Mouse (Mus musculus): ENCODE results near the gene Cldn17.

Cldn17 gene

DNA sequence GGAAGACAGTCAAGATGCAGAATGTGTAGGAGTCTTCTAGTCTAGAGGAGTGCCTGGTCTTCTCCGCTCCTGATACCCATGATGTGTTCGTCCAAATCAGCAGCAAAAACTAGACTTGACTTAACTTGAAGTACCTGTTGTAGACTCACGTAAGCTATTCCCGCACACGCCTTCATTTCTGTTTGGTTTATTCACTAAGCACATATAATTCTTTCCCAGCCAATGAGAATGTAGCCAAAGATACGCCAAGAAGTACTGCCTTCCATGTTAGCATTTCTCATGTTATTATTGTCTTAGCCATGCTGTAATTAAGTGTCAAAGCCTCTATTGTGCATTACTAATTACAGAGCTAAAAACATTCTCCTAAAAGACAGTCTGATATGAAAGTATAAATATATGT is at the start of gene Cldn17:
Gene Cldn17 (minus strand): TSS at position 101 of the 400 bp plus-strand sequence.
- DNase-seq: no peak

DNA sequence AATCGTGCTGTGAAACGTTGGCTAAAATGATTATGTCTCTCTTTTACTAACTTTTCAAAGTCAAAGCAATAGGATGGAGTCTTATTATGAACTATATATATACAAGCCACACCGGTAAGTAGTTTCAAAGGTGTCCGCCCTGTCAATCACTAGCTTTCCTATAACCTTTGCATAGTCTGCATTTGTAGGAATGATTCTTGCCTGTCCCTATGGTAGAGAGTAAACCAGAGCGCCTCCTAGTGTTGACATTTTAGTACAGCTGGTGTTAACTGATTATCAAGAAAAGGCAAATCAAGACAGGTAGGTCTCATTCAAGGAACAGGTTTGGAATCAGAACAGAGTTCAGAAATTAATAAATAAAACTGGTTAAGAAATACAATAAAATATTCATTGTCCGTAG is 35.7 kb upstream of the Cldn17 start:
- peak; percentile 6 to 16 for DNase-seq

DNA sequence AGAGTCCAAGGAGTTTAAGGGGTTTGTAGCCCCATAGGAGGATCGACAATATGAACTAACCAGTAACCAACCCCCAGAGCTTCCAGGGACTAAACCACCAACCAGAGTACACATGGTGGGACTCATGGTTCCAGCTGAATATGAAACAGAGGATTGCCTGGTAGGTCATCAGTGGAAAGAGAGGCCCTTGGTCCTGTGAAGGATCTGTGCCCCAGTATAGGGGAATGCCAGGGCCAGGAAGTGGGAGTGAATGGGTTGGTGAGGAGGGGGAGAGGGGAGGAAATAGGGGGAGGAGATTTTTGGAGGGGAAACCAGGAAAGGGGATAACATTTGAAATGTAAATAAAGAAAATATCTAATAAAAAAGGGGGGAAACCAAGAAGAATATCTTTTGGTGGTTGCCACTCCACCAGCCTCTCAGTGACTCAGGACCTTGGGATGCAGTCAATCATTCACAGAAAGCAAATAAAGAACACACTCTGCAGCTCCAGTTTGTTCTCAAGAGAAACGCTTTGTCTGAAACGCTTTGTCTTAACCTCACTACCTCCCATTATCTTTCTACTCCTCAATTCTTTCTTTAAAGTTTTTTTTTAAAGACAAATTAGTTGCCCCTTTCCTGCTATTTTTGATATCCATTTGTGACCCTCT is 33.2 kb upstream of the Cldn17 start:
- DNase-seq: no peak

DNA sequence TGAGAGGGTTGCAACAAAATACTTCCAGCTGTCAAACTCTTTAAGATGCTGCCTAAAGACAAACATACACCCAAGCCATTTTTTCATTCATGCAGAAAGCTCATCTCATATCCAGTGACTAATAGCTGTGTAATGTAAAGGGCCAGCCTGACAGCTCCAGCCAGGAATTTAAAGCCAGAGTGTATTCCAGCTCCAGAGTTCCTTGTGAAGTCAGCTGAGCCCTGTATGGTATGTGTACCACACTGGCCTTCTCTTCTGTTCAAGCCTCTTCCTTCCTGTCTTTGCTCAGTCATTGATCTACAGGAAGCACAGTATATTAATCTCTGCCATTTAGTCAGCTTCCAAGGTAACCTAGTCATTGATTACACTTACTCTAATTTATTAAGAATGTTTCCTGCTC is 4.6 kb upstream of the Cldn17 start:
- DNase-seq: no peak

DNA sequence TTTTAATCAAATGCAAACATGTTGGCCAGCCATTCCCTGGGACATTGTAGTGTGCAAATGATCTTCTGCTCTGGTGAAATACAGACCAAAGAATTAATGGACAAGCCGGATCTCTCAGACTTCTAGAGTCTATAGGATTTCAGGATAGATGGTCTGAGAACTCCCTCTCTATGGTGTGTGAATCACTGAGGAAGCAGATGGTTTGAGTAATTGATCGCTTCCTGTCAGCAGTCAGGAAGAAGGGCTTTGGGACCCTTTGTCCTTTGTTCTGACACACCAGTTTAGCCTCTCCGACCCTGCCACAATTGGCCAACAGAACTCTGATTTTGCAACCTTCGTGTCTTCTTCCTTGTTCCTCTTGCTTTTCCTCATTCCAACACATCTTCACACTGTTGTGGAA is 1.4 kb upstream of the Cldn17 start:
- no peak for DNase-seq

DNA sequence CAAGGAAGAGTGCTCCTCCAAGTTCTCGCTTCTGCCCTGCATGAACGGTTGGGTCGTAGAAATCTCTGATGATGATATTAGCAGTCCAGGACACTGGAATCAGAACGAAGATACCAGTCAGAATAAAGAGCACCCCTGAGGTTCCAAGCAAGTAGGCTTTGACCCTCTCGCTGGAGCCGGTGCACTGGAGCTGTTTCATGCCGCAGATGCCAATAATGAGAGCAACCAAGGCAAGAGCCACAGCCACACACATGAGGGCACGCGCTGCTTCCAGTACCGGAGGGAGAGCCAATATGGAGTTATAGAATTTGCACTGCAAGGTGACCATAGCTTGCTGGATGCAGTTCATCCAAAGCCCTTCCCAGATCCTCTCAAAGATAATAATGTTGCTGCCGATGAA is 440 bp downstream of the Cldn17 start:
- DNase-seq: no peak

DNA sequence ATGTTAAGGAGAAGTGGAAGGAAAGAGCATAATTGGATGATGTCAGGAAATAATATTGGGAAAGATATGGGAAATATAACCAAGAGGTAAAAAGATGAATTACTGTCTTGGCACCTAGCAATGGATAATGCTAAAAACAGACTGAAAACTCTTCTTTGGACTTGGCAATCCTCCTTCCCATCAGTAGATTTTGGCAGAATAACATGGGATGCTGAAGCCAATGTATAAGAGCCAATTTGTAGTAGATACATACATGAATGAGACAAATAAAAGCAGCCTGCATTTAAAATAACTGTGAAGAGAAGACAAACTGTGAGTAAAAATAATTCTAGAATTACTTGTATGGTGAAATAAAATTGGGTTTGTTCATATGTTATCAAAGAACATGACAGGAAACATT is 18.7 kb downstream of the Cldn17 start:
- no peak for DNase-seq

DNA sequence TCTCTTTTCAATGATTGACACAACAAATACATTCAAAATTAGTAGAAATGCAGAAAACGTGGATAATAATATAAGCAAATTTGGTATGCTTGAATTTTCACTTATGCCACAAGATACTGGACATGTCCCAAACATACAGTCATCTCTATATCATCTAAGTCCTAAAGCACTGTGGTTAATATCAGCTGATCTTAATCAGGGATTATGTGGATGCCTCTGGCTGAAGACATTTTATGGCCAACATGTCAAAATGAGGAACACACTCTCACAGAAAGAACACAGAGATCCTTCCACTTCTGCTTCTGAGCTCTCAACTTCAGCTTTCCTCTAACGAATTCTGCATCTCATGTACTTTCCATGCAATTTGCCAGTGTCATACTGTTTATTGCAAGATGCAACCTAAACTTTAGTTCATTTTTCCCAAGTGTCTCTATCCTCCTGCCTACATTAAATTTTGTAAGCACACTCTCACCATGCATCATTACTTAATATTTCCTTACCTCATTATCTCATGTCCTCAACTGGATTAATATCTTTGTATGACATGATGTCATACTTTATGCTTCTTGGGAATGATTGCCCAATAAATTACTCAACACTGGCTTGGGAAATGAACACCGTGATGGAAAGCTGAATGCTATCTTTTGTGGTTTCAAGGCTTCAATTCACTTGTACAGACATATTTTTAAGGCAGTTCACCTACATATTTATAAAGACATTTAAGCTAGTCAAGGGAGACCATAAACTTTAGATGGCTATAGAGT is 26.6 kb downstream of the Cldn17 start:
- DNase-seq: no peak

DNA sequence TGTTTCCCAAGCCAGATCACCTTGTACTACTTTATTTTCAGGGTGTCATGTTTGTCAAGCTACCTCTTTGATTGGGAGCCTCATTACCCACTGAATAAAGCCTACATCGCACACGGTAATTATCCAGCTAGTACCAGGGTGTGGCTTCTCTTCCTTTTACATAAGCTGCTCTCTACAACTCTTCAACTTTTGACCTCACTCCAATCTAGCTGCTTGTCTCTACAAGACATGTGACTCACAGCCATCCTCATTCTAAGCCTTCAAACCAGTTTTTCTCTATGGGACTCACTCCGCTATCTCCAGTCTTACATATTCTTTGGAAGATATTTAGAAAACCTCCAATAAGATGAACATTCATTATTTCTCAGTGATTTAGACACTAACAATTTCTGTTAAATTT is 43.5 kb downstream of the Cldn17 start:
- no peak for DNase-seq
